In the genomic region with DNA sequence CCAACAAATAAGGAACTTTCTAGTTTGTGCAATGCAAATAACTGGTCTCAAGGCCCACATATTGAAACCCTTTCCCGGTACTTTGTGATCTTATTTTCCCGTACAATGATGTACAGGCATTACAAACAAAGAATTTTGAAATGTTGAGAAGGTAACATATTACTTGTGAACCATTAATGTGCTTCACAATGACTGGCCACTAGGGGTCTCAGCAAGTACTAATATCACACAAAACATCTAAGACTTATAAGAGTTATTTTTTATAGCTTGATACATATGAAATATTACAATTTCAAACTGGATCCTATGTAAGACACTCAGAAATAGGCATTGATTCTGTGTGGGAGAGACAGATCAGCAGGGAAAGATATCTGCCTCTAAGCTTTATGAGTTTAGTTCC, we compare ENCODE assay signal across 18 mouse cellular contexts.
DNase-seq lines count a peak whose midpoint lies in the region; ATAC-seq and TF ChIP-seq lines count a peak whose summit lies in the region.
"Had no signal": no experiment of that assay in that cellular context is flagged by ENCODE, and none has a peak within 500 bp of the region (broad histone marks: within the 10 kb centered on the region; RNA-seq: fewer than 3 reads in every experiment).

No protein-coding gene starts in this region.

- ATAC-seq in kidney, embryonic 16.5 days (ENCODE audit: low FRiP score, low TSS enrichment) = no peak
- no peak for ATAC-seq in lung, embryonic 14.5 days (ENCODE audit: insufficient read depth)
- no peak for ATAC-seq in stomach, postnatal 0 days (ENCODE audit: low FRiP score, low TSS enrichment)
- no peak for ATAC-seq in forebrain, embryonic 13.5 days
- ATAC-seq: inflammation-experienced regulatory T-cells, adult 6 months; liver, embryonic 12.5 days had no signal

- no peak for TF ChIP-seq POLR2A in kidney, adult 2 months (IDR thresholded peaks at IDR 0.05; ENCODE audit: low read depth, low read length)
- no peak for TF ChIP-seq POLR2A in MEL (IDR thresholded peaks at IDR 0.05; ENCODE audit: control insufficient read depth in 1 of 2, insufficient read depth in 1 of 2, low read depth in 1 of 2, low read length in 2 of 2, poor library complexity in 1 of 2)

- no peaks in the 10 kb centered on the region for H3K36me3 ChIP-seq in kidney, adult 2 months (ENCODE audit: control insufficient read depth, insufficient read depth, low read length)
- no peaks in the 10 kb centered on the region for H3K36me3 ChIP-seq in kidney, embryonic 16.5 days (ENCODE audit: insufficient read depth, low read length)
- no peaks in the 10 kb centered on the region for H3K36me3 ChIP-seq in lung, embryonic 14.5 days (ENCODE audit: insufficient read depth)
- H3K36me3 ChIP-seq in MEL (ENCODE audit: control insufficient read depth in 1 of 2, insufficient read depth in 2 of 2, low read length in 2 of 2) = no peaks in the 10 kb centered on the region; a peak in 1 of 4 replicates
- H3K36me3 ChIP-seq in stomach, postnatal 0 days (ENCODE audit: control insufficient read depth, insufficient read depth, low read length) = no peaks in the 10 kb centered on the region
- H3K36me3 ChIP-seq in forebrain, embryonic 13.5 days (ENCODE audit: poor library complexity, severe bottlenecking) = no peaks in the 10 kb centered on the region
- H3K36me3 ChIP-seq: hindbrain, embryonic 10.5 days; limb, embryonic 10.5 days; liver, embryonic 12.5 days; neural tube, embryonic 12.5 days had no signal

- peak; percentile 6 for DNase-seq in kidney, adult 2 months
- peak; percentile 22 for DNase-seq in lung, embryonic 14.5 days
- no peak for DNase-seq in lung, postnatal 36 days
- peak; percentile 43 for DNase-seq in MEL (ENCODE audit: low read depth, low spot score)
- DNase-seq in stomach, postnatal 0 days (ENCODE audit: low spot score) = no peak
- DNase-seq: adrenal gland, postnatal 36 days; gastrocnemius, postnatal 10 days; heart, adult 18-20 months; kidney, postnatal 14 days; spleen, adult 18-20 months had no signal

- no peaks in the 10 kb centered on the region; the same call in 1 of the 2 replicates for H3K27me3 ChIP-seq in kidney, adult 2 months (replicated peaks; ENCODE audit: control insufficient read depth, insufficient read depth, low read length)
- no peaks in the 10 kb centered on the region for H3K27me3 ChIP-seq in kidney, embryonic 16.5 days (ENCODE audit: insufficient read depth, low read length)
- no peaks in the 10 kb centered on the region for H3K27me3 ChIP-seq in lung, embryonic 14.5 days (ENCODE audit: insufficient read depth, low read length)
- H3K27me3 ChIP-seq in MEL (ENCODE audit: control insufficient read depth in 1 of 2, insufficient read depth in 2 of 2, low read length in 2 of 2) = no peaks in the 10 kb centered on the region
- H3K27me3 ChIP-seq in stomach, postnatal 0 days (ENCODE audit: control insufficient read depth, insufficient read depth, low read length) = no peaks in the 10 kb centered on the region
- no peaks in the 10 kb centered on the region for H3K27me3 ChIP-seq in forebrain, embryonic 13.5 days
- H3K27me3 ChIP-seq: liver, embryonic 12.5 days; megakaryocyte, embryonic 14.5 days; neural tube, embryonic 12.5 days had no signal

- no peak for TF ChIP-seq CTCF in kidney, adult 2 months (conservative IDR thresholded peaks at IDR 0.05; ENCODE audit: insufficient read depth, insufficient read length, low read depth, low read length)
- TF ChIP-seq CTCF in lung, embryonic 14.5 days (IDR thresholded peaks at IDR 0.05; ENCODE audit: low read depth) = peak; percentile 42
- TF ChIP-seq CTCF in MEL (IDR thresholded peaks at IDR 0.05 in 2 of 3, conservative IDR thresholded peaks at IDR 0.05 in 1 of 3; ENCODE audit: control insufficient read depth in 1 of 3, insufficient read depth in 1 of 3, low read depth in 2 of 3, low read length in 3 of 3, poor library complexity in 1 of 3, severe bottlenecking in 1 of 3) = peak in 2 of 3 experiments; percentile 12 to 62; a peak in 2 of 6 replicates
- TF ChIP-seq CTCF in stomach, postnatal 0 days (IDR thresholded peaks at IDR 0.05; ENCODE audit: low read depth) = peak; percentile 54

- no peaks in the 10 kb centered on the region for H3K4me1 ChIP-seq in kidney, adult 2 months (ENCODE audit: control insufficient read depth, insufficient read depth, low read length)
- no peaks in the 10 kb centered on the region for H3K4me1 ChIP-seq in kidney, embryonic 16.5 days (ENCODE audit: insufficient read depth, low read length)
- no peaks in the 10 kb centered on the region for H3K4me1 ChIP-seq in lung, embryonic 14.5 days (ENCODE audit: insufficient read depth)
- no peaks in the 10 kb centered on the region for H3K4me1 ChIP-seq in MEL (ENCODE audit: control insufficient read depth in 1 of 2, insufficient read depth in 2 of 2, low read length in 2 of 2)
- no peaks in the 10 kb centered on the region for H3K4me1 ChIP-seq in stomach, postnatal 0 days (replicated peaks; ENCODE audit: control insufficient read depth, insufficient read depth)
- H3K4me1 ChIP-seq in forebrain, embryonic 13.5 days = no peaks in the 10 kb centered on the region
- H3K4me1 ChIP-seq: hindbrain, embryonic 10.5 days; liver, embryonic 12.5 days; megakaryocyte, embryonic 14.5 days; neural tube, embryonic 12.5 days had no signal

- WGBS in kidney, adult 2 months = 91% methylated on average over 2 of the region's 2 CpGs
- 92% methylated on average over 2 of the region's 2 CpGs for WGBS in kidney, embryonic 16.5 days
- 89% methylated on average over 2 of the region's 2 CpGs for WGBS in lung, embryonic 14.5 days
- 85% methylated on average over 2 of the region's 2 CpGs for WGBS in stomach, postnatal 0 days
- 87% methylated on average over 2 of the region's 2 CpGs for WGBS in forebrain, embryonic 13.5 days

- TF ChIP-seq RAD21 in MEL (IDR thresholded peaks at IDR 0.05; ENCODE audit: low read depth, low read length) = peak; percentile 62

- no peak overlapping the region for H3K4me3 ChIP-seq in kidney, adult 2 months (ENCODE audit: insufficient read depth, low read depth, low read length)
- no peak overlapping the region for H3K4me3 ChIP-seq in kidney, embryonic 16.5 days (ENCODE audit: low read length)
- no peak overlapping the region for H3K4me3 ChIP-seq in lung, embryonic 14.5 days (ENCODE audit: low read depth, low read length)
- no peak overlapping the region for H3K4me3 ChIP-seq in MEL (ENCODE audit: control insufficient read depth in 1 of 2, insufficient read depth in 1 of 2, low read depth in 2 of 2, low read length in 2 of 2)
- no peak overlapping the region for H3K4me3 ChIP-seq in stomach, postnatal 0 days (ENCODE audit: low read depth, low read length)
- no peak overlapping the region for H3K4me3 ChIP-seq in forebrain, embryonic 13.5 days
- H3K4me3 ChIP-seq: hindbrain, embryonic 10.5 days; limb, embryonic 10.5 days; liver, embryonic 12.5 days; megakaryocyte, embryonic 14.5 days; neural tube, embryonic 12.5 days had no signal

- no peaks in the 10 kb centered on the region for H3K9me3 ChIP-seq in kidney, embryonic 16.5 days (ENCODE audit: low read length)
- H3K9me3 ChIP-seq in lung, embryonic 14.5 days (ENCODE audit: low read depth, low read length) = no peaks in the 10 kb centered on the region
- H3K9me3 ChIP-seq in MEL (replicated peaks; ENCODE audit: insufficient read depth, low read length) = no peaks in the 10 kb centered on the region
- H3K9me3 ChIP-seq in stomach, postnatal 0 days (ENCODE audit: control insufficient read depth, low read length) = no peaks in the 10 kb centered on the region
- H3K9me3 ChIP-seq in forebrain, embryonic 13.5 days (replicated peaks) = no peaks in the 10 kb centered on the region
- H3K9me3 ChIP-seq: hindbrain, embryonic 10.5 days; limb, embryonic 10.5 days; liver, embryonic 12.5 days; megakaryocyte, embryonic 14.5 days; neural tube, embryonic 12.5 days had no signal

- no peak for TF ChIP-seq EP300 in MEL (IDR thresholded peaks at IDR 0.05; ENCODE audit: low read depth in 1 of 2, low read length in 2 of 2)
- TF ChIP-seq EP300 in stomach, postnatal 0 days (optimal IDR thresholded peaks at IDR 0.05) = no peak

- H3K79me2 ChIP-seq in MEL (ENCODE audit: control insufficient read depth, insufficient read depth, low read length, poor library complexity) = no peaks in the 10 kb centered on the region

- no peak overlapping the region for H3K4me2 ChIP-seq in kidney, embryonic 16.5 days (replicated peaks; ENCODE audit: low read depth, low read length)
- no peak overlapping the region for H3K4me2 ChIP-seq in lung, embryonic 14.5 days
- H3K4me2 ChIP-seq in stomach, postnatal 0 days (replicated peaks; ENCODE audit: low read depth) = no peak overlapping the region
- no peak overlapping the region for H3K4me2 ChIP-seq in forebrain, embryonic 13.5 days
- H3K4me2 ChIP-seq: liver, embryonic 12.5 days; neural tube, embryonic 12.5 days had no signal

- H3K9ac ChIP-seq in kidney, embryonic 16.5 days (replicated peaks; ENCODE audit: low read length) = no peak overlapping the region
- no peak overlapping the region for H3K9ac ChIP-seq in lung, embryonic 14.5 days
- H3K9ac ChIP-seq in MEL (ENCODE audit: control insufficient read depth, low read depth, low read length, poor library complexity, severe bottlenecking) = no peak overlapping the region
- H3K9ac ChIP-seq in stomach, postnatal 0 days (ENCODE audit: low read length) = no peak overlapping the region
- no peak overlapping the region for H3K9ac ChIP-seq in forebrain, embryonic 13.5 days
- H3K9ac ChIP-seq: liver, embryonic 12.5 days; neural tube, embryonic 12.5 days had no signal

- no peak overlapping the region for H3K27ac ChIP-seq in kidney, adult 2 months (ENCODE audit: insufficient read depth, low read depth, low read length)
- no peak overlapping the region for H3K27ac ChIP-seq in kidney, embryonic 16.5 days (ENCODE audit: low read length)
- H3K27ac ChIP-seq in lung, embryonic 14.5 days (ENCODE audit: low read depth) = no peak overlapping the region
- H3K27ac ChIP-seq in MEL (ENCODE audit: control insufficient read depth, low read depth, low read length) = no peak overlapping the region
- H3K27ac ChIP-seq in stomach, postnatal 0 days (replicated peaks) = no peak overlapping the region
- no peak overlapping the region for H3K27ac ChIP-seq in forebrain, embryonic 13.5 days
- H3K27ac ChIP-seq: hindbrain, embryonic 10.5 days; limb, embryonic 10.5 days; liver, embryonic 12.5 days; neural tube, embryonic 12.5 days had no signal

TF ChIP-seq in MEL, 35 proteins besides CTCF, POLR2A, EP300 and RAD21 (continues in another document):
- TF ChIP-seq ZKSCAN1 (IDR thresholded peaks at IDR 0.05; ENCODE audit: low read depth, low read length) (no peak), MYB (IDR thresholded peaks at IDR 0.05; ENCODE audit: low read depth, low read length) (no peak), HCFC1 (IDR thresholded peaks at IDR 0.05; ENCODE audit: low read depth, low read length) (no peak), ETS1 (IDR thresholded peaks at IDR 0.05; ENCODE audit: low read depth, low read length) (no peak), TAL1 (IDR thresholded peaks at IDR 0.05; ENCODE audit: low read length) (no peak), MAFK (IDR thresholded peaks at IDR 0.05; ENCODE audit: borderline replicate concordance, low read depth, low read length) (no peak), UBTF (IDR thresholded peaks at IDR 0.05; ENCODE audit: borderline replicate concordance, insufficient read depth, low read depth, low read length) (no peak), GATA1 (IDR thresholded peaks at IDR 0.05; ENCODE audit: low read depth, low read length) (no peak), MAX (IDR thresholded peaks at IDR 0.05; ENCODE audit: low read length) (no peak)

Comparison
In these comparisons a context has a peak if more than half of its experiments do, and no peak if none do; other contexts are left out.
1. DNase-seq: peak in kidney, adult 2 months (single experiment), lung, embryonic 14.5 days (single experiment) and MEL (single experiment); none in lung, postnatal 36 days (single experiment) and stomach, postnatal 0 days (single experiment).